Mouse (Mus musculus) brain, embryonic 14.5 days (tissue): ENCODE measurements around the gene Mphosph6. TPM values are rescaled to one million over a fixed set of nuclear protein-coding genes. Genes with fewer than 3 reads are reported as not detected.

Source experiments
- DNase-seq: peaks from one replicate; pipeline ENCODE4 v3.0.0-alpha.2; 2011; ENCODE audit warnings: low read depth
- CTCF ChIP-seq: fragments of 200-500 bp; IDR thresholded peaks from 2 replicates; pipeline ENCODE4 v1.5.1; 2012; ENCODE audit warnings: inconsistent platforms, mild to moderate bottlenecking, moderate library complexity, borderline replicate concordance; ENCODE audit not compliant: insufficient read depth, insufficient read length; ENCODE audit errors: extremely low read depth
- POLR2A ChIP-seq: fragments of 200-500 bp; IDR thresholded peaks from 2 replicates; pipeline ENCODE4 v1.6.1; 2012; ENCODE audit warnings: mild to moderate bottlenecking, inconsistent platforms, borderline replicate concordance; ENCODE audit not compliant: poor library complexity, insufficient read depth, insufficient read length, severe bottlenecking; ENCODE audit errors: extremely low read depth
- polyA plus RNA-seq: library from polyadenylated mRNA; depleted of rRNA; stranded (reverse); fragments of >200 nt; gene quantifications from 2 replicates; pipeline ENCODE4 v1.2.3, GENCODE M21; 2012; rRNA removed

The Mphosph6 gene
- polyA plus RNA-seq, 1 experiment, result 21.5 TPM

DNA sequence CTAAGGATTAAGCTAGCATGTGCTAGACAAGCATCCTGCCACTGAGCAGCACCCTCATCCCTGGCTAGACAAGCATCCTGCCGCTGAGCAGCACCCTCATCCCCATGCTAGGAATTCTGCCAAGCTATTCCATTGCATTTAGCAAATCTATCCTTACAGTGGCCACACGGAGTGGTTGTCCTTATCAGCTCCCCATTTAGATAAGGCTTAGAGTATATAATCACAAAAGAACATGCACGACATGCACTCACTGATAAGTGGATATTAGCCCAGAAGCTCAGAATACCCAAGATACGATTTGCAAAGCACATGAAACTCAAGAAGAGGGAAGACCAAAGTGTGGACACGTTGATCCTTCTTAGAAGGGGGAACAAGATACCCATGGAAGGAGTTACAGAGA lies 35.8 kb downstream of the Mphosph6 start:
- DNase-seq, result peak; percentile 9
- TF ChIP-seq CTCF (no peak), POLR2A (no peak)

DNA sequence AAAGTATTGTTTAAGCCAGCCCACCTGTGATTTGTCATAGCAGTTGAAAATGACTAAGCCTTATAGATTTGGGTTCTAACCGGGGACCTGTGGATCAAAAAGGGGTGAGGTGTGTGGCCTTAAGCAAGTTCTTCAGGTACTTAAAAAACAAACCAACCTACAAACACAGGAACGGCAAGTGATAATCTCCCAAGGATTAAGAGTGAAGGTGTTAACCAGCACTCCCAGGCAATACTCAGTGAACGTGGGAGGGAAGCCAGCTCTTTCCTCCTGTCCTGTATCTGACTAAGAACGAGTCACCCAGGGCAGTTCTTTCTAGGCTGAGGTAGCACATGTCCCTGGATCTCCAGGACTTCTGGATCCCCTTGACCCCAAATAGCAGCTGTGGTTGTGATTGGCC lies 37.1 kb downstream of the Mphosph6 start:
- TF ChIP-seq CTCF, result no peak
- no peak for TF ChIP-seq POLR2A
- DNase-seq, result no peak

DNA sequence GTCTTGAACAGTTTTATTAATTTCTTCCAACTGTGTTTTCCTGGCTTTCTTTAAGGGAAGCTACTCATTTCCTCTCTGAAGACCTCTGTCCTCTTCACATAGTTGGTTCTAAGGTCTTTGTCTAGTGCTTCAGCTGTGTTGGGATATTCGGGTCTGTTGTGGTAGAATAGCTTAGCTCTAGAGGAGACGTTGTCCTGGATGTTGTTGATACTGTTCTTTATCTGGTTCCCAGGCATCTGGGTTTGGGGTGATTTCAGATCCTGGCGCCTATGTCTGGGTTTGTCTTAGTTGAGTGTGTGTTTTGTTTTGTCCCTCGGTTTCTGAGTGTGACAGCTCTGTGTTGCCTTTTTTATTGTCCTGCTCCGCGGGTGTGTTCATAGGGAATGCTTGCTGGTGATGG lies 39.0 kb downstream of the Mphosph6 start:
- TF ChIP-seq CTCF (no peak), POLR2A (no peak)
- no peak for DNase-seq

DNA sequence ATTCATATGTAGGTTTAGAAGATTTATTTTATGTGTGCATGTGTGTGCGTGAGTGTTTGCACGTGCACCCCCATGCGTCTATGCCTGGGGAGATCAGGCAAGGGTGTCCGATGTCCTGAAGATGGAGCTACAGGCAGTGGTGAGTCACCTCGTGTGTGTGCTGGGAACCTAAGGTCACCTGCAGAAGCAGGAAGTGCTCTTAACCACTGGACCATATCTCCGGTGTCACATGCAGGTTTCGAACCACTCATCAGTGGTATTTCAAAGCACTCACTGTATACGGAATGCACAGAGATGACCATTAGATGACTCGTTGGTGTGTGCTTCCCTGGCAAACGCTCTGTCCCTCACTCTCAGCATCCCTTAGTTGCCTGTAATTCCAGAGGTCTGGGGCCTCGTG lies 43.8 kb downstream of the Mphosph6 start:
- DNase-seq, result no peak
- TF ChIP-seq CTCF (no peak), POLR2A (no peak)

DNA sequence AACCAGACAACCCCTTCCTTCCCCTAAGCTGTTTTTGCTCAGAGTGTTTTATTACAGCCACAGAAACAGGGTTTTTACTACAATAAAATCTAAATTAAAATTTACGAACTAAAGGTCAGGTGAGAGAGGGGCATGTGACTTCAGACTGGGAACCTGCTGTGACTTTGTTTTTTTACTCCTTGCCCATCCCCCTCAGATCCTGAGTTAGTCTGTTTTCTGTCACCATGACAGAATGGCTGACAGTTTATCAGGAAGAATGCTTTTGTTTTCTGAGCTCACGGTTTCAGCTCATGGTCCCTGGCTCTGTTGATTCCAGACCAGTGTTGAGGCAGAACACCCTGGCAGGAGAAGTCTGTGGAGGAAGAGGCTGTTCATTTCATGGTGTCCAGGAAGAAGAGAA lies 52.3 kb downstream of the Mphosph6 start:
- TF ChIP-seq CTCF (no peak), POLR2A (no peak)
- DNase-seq, result no peak

DNA sequence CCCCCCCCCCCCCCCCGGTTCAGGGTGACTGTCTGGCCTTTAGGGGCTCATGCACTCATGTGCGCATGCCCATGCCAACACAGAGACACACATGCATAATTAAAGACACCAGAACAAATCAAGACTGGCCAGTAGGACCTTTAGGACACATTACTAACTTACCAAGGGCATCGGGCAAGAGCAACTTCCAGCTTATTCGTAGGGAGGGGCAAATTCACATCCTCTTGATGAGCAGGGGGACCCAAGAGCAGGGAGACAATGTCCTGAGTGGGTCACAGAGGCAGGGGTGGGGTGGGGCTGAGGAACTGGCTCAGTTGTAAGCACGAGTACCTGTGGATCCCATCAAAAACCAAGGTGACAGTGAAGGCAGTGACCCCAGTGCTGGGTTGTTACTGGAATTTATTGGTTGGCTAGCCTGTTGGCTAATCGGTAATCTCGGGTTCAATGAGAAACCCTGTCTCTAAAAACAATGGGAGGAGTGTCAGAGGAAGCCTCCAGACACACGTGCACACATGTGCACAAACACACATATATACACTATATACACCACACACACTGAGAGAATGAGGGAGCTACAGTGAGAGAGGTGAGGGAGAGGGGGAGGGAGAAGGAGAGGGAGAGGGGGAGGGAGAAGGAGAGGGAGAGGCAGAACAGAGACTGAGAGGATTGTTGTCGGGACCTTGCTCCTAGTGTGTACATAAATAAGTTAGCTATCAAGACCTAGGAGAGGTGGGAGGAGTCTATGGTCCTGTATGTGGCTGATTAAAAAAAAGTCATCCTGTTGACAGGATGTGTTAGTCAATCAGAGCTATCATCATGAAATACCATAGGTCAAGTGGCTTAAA lies 53.6 kb downstream of the Mphosph6 start:
- no peak for DNase-seq
- TF ChIP-seq POLR2A, result no peak
- TF ChIP-seq CTCF, result no peak

DNA sequence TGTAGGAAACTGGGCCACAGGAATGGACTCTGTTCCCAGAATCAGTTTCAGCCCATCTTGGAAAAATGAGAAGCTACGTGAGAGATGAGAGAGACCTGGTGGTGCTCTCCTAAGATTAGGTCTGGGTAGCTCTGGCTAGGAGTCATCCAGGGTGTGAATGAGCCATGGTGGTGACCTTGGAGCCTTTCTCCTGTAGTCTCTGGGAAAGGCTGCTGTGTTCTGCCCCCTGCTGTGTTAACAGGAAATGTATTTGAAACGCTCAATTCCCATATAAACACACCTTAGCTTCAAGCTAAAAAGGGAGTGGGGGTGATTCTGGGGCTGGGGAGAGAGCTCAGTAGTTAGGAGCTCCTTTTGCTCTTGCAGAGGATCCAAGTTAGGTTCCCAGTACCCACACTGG lies 54.3 kb downstream of the Mphosph6 start:
- DNase-seq, result no peak
- TF ChIP-seq POLR2A (no peak), CTCF (no peak)

DNA sequence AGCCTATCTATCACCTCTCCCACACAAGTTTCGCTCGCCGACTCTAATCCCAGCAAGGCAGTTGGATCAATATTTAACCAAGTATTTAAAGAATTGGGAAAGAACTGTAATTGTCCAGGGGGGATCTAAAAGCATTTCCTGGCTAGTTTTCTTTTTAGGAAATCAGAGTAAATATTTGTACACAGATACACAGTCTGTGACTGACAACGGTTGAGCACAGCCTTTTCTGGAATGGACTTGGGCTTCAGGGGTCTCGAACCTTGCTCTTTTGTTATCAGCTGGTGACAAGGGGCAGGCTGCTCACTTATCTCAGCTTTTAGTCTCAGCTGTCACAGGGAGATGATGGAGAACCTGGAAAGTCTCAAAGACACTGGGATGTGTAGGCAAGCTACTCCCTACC lies 55.1 kb downstream of the Mphosph6 start:
- TF ChIP-seq POLR2A, result no peak
- TF ChIP-seq CTCF, result no peak
- no peak for DNase-seq

DNA sequence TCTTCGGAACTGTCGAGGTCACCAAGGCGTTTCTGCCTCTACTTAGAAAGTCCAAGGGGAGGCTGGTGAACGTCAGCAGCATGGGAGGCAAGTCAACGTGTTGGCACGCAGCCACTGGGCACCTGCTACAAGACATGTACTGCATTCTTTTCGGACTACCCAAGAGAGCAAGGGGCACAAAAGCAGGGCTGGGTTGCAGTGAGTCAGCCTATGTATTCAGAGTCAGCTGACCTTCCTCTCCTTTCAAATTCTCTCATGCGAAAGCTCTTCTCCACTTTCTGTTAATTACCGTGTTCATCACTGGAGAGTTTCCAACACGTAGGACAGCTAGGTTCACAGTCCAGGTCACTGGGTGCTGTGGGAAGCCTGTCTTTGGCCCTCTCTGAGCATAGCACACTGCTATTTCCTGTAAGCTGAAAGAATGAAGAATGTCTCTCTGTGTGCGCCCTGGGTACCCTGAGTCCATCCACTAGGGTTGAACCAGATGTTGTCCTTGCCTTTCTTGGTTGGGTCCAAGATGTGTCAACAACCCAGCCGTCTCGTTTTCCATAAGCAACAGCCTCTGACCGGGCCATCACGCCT lies 59.2 kb downstream of the Mphosph6 start:
- TF ChIP-seq CTCF (no peak), POLR2A (no peak)
- peak; percentile 25 for DNase-seq

Other genes with a start within 250 kb of the Mphosph6 start
- gene Sdr42e1, start 128.3 kb downstream of the Mphosph6 start, polyA plus RNA-seq, result 1.7 and 1.8 TPM in 2 replicates
- gene Hsd17b2, start 100.0 kb downstream of the Mphosph6 start, polyA plus RNA-seq, result 0.08 TPM in 1 of 2 replicates, not detected in the other